Mouse (Mus musculus) spleen, adult 2 months (tissue): ENCODE results near the gene Krtap4-7. TPM values are rescaled to one million over a fixed set of nuclear protein-coding genes. Genes with fewer than 3 reads are reported as not detected.

ENCODE experiments used
- polyA plus RNA-seq: library from polyadenylated mRNA; depleted of rRNA; stranded (reverse); fragments of >200 nt; gene quantifications from 2 replicates; pipeline ENCODE4 v1.2.3, GENCODE M21; 2012; rRNA removed

The Krtap4-7 gene
- polyA plus RNA-seq, 1 experiment, result not detected

Other genes starting within 250 kb of the Krtap4-7 start
- gene Krt12, start 221.8 kb downstream of the Krtap4-7 start, polyA plus RNA-seq, result 0.05 TPM in 1 of 2 replicates, not detected in the other
- gene Krt20, start 205.9 kb downstream of the Krtap4-7 start, polyA plus RNA-seq, result 0.16 TPM in 2 replicates
- gene Krt23, start 151.0 kb downstream of the Krtap4-7 start, polyA plus RNA-seq, result 0.06 and 0.14 TPM in 2 replicates
- not detected in 2 replicates for gene Krt39, start 122.8 kb downstream of the Krtap4-7 start, polyA plus RNA-seq
- gene Krt40, start 100.9 kb downstream of the Krtap4-7 start, polyA plus RNA-seq, result not detected in 2 replicates
- gene Krtap3-3, start 93.2 kb downstream of the Krtap4-7 start, polyA plus RNA-seq, result not detected in 2 replicates
- gene Krtap3-2, start 87.2 kb downstream of the Krtap4-7 start, polyA plus RNA-seq, result not detected in 2 replicates
- not detected in 2 replicates for gene Gm11939, start 84.6 kb downstream of the Krtap4-7 start, polyA plus RNA-seq
- gene Krtap3-1, start 77.5 kb downstream of the Krtap4-7 start, polyA plus RNA-seq, result not detected in 2 replicates
- not detected in 2 replicates for gene Krtap1-5, start 63.1 kb downstream of the Krtap4-7 start, polyA plus RNA-seq
- not detected in 2 replicates for gene Krtap1-4, start 60.4 kb downstream of the Krtap4-7 start, polyA plus RNA-seq
- gene Krtap1-3, start 52.8 kb downstream of the Krtap4-7 start, polyA plus RNA-seq, result not detected in 2 replicates
- gene Krtap9-3, start 46.0 kb downstream of the Krtap4-7 start, polyA plus RNA-seq, result not detected in 2 replicates
- gene Gm11938, start 40.8 kb downstream of the Krtap4-7 start, polyA plus RNA-seq, result not detected in 2 replicates
- gene Gm11937, start 33.9 kb downstream of the Krtap4-7 start, polyA plus RNA-seq, result not detected in 2 replicates
- gene Krtap2-4, start 29.2 kb downstream of the Krtap4-7 start, polyA plus RNA-seq, result not detected in 2 replicates
- gene Gm11562, start 23.7 kb downstream of the Krtap4-7 start, polyA plus RNA-seq, result not detected in 2 replicates
- gene Krtap4-1, start 15.9 kb downstream of the Krtap4-7 start, polyA plus RNA-seq, result not detected in 2 replicates
- not detected in 2 replicates for gene Krtap4-2, start 9.0 kb downstream of the Krtap4-7 start, polyA plus RNA-seq
- gene Gm11555, start 6.1 kb upstream of the Krtap4-7 start, polyA plus RNA-seq, result not detected in 2 replicates
- gene Gm11563, start 14.9 kb upstream of the Krtap4-7 start, polyA plus RNA-seq, result not detected in 2 replicates
- gene Krtap4-6, start 21.9 kb upstream of the Krtap4-7 start, polyA plus RNA-seq, result not detected in 2 replicates
- not detected in 2 replicates for gene Gm14190, start 46.7 kb upstream of the Krtap4-7 start, polyA plus RNA-seq
- not detected in 2 replicates for gene Gm14180, start 90.2 kb upstream of the Krtap4-7 start, polyA plus RNA-seq
- not detected in 2 replicates for gene Gm11595, start 128.8 kb upstream of the Krtap4-7 start, polyA plus RNA-seq
- gene Krtap4-8, start 136.6 kb upstream of the Krtap4-7 start, polyA plus RNA-seq, result not detected in 2 replicates
- not detected in 2 replicates for gene Krtap4-9, start 141.1 kb upstream of the Krtap4-7 start, polyA plus RNA-seq
- gene Gm11596, start 149.4 kb upstream of the Krtap4-7 start, polyA plus RNA-seq, result not detected in 2 replicates
- not detected in 2 replicates for gene Gm11569, start 154.8 kb upstream of the Krtap4-7 start, polyA plus RNA-seq
- not detected in 2 replicates for gene Gm11554, start 160.4 kb upstream of the Krtap4-7 start, polyA plus RNA-seq
- gene Krtap4-13, start 165.8 kb upstream of the Krtap4-7 start, polyA plus RNA-seq, result not detected in 2 replicates
- gene Gm11564, start 171.6 kb upstream of the Krtap4-7 start, polyA plus RNA-seq, result not detected in 2 replicates
- not detected in 2 replicates for gene 2300003K06Rik, start 194.0 kb upstream of the Krtap4-7 start, polyA plus RNA-seq
- not detected in 2 replicates for gene Krtap4-16, start 207.5 kb upstream of the Krtap4-7 start, polyA plus RNA-seq
- gene Gm11568, start 213.8 kb upstream of the Krtap4-7 start, polyA plus RNA-seq, result not detected in 2 replicates
- gene Gm11559, start 220.4 kb upstream of the Krtap4-7 start, polyA plus RNA-seq, result not detected in 2 replicates
- not detected in 2 replicates for gene Krtap9-1, start 229.3 kb upstream of the Krtap4-7 start, polyA plus RNA-seq
- gene Gm11567, start 235.1 kb upstream of the Krtap4-7 start, polyA plus RNA-seq, result not detected in 2 replicates